Mouse (Mus musculus) E14TG2a.4 (cell line): ENCODE results near the gene Pole3.

Source experiments
- H3K27me3 ChIP-seq: 2 replicates; pipeline ENCODE4 v1.6.1; 2014; ENCODE audit warnings: low read length, control low read depth; ENCODE audit not compliant: insufficient read depth
- H3K36me3 ChIP-seq: 2 replicates; pipeline ENCODE4 v1.6.1; 2014; ENCODE audit warnings: low read length, control low read depth; ENCODE audit not compliant: insufficient read depth
- H3K4me1 ChIP-seq: replicated peaks from 2 replicates; pipeline ENCODE4 v1.6.1; 2014; ENCODE audit warnings: low read depth, low read length, control low read depth
- H3K4me3 ChIP-seq: replicated peaks from 2 replicates; pipeline ENCODE4 v1.5.1; 2014; ENCODE audit warnings: mild to moderate bottlenecking, low read length
- H3K9me3 ChIP-seq: 2 replicates; pipeline ENCODE4 v1.6.1; 2014; ENCODE audit warnings: low read length, control low read depth
- CTCF ChIP-seq: conservative IDR thresholded peaks from 2 replicates; pipeline ENCODE4 v1.5.1; 2014; ENCODE audit warnings: low read length
- NANOG ChIP-seq: IDR thresholded peaks from 2 replicates; pipeline ENCODE4 v1.6.1; 2014; ENCODE audit warnings: borderline replicate concordance, low read length, mixed read lengths
- POU5F1 ChIP-seq: IDR thresholded peaks from 2 replicates; pipeline ENCODE4 v1.6.1; 2014; ENCODE audit warnings: low read length, borderline replicate concordance

Gene Pole3

GRCm38 (mm10) chr4:62503374-62503970 is 21.4 kb downstream of the Pole3 start, which contains the start of gene Hdhd3:
Gene Hdhd3 (minus strand): TSS chr4:62503467.
- peaks cover 10% of the 10 kb centered on the region for H3K36me3 ChIP-seq
- no peak for TF ChIP-seq CTCF
- no peak for TF ChIP-seq NANOG
- no peak for TF ChIP-seq POU5F1
- no peaks in the 10 kb centered on the region for H3K9me3 ChIP-seq
- H3K4me1 ChIP-seq: peaks cover 27% of the 10 kb centered on the region
- peaks cover 16% of the 10 kb centered on the region for H3K27me3 ChIP-seq
- peak within 1 kb of the TSS; percentile 89 for H3K4me3 ChIP-seq

GRCm38 (mm10) chr4:62502969-62503368 is 21.9 kb downstream of the Pole3 start:
- peaks cover 5% of the 10 kb centered on the region for H3K36me3 ChIP-seq

GRCm38 (mm10) chr4:62501964-62502732 is 22.7 kb downstream of the Pole3 start:
- Histone ChIP-seq H3K4me1 (peaks cover 27% of the 10 kb centered on the region), H3K27me3 (peaks cover 16% of the 10 kb centered on the region), H3K36me3 (0 out of 2 replicates have a peak, but pooled peaks cover 6% of the 10 kb centered on the region), H3K9me3 (no peaks in the 10 kb centered on the region), H3K4me3 (peak overlapping the region; percentile 89)
- TF ChIP-seq CTCF: no peak
- no peak for TF ChIP-seq POU5F1
- TF ChIP-seq NANOG: no peak

More at GRCm38 (mm10) chr4:62502969-62503368, 21.9 kb downstream of the Pole3 start:
- Histone ChIP-seq H3K4me1 (peaks cover 27% of the 10 kb centered on the region), H3K9me3 (no peaks in the 10 kb centered on the region), H3K27me3 (peaks cover 16% of the 10 kb centered on the region), H3K4me3 (peak overlapping the region; percentile 89; the same call in 1 of the 2 replicates)
- TF ChIP-seq NANOG (no peak), POU5F1 (no peak), CTCF (no peak)

- H3K4me3 ChIP-seq: peak overlapping the region; percentile 89
- H3K4me1 ChIP-seq: peaks cover 27% of the 10 kb centered on the region
- H3K27me3 ChIP-seq: peaks cover 16% of the 10 kb centered on the region
- no peak for TF ChIP-seq CTCF
- no peak for TF ChIP-seq POU5F1
- TF ChIP-seq NANOG: no peak
- H3K36me3 ChIP-seq: peaks cover 12% of the 10 kb centered on the region
- H3K9me3 ChIP-seq: no peaks in the 10 kb centered on the region
These were observed 23.3 kb downstream of the Pole3 start for GRCm38 (mm10) chr4:62501534-62501933.

GRCm38 (mm10) chr4:62500799-62501198 is 24.1 kb downstream of the Pole3 start:
- Histone ChIP-seq H3K27me3 (peaks cover 16% of the 10 kb centered on the region), H3K9me3 (no peaks in the 10 kb centered on the region)
- TF ChIP-seq NANOG: no peak
- TF ChIP-seq POU5F1: no peak
- TF ChIP-seq CTCF: no peak

GRCm38 (mm10) chr4:62496815-62497214 is 28.1 kb downstream of the Pole3 start:
- Histone ChIP-seq H3K27me3 (peaks cover 15% of the 10 kb centered on the region), H3K9me3 (no peaks in the 10 kb centered on the region)
- TF ChIP-seq CTCF (no peak), NANOG (no peak)

More at GRCm38 (mm10) chr4:62500799-62501198, 24.1 kb downstream of the Pole3 start:
- Histone ChIP-seq H3K4me1 (peaks cover 27% of the 10 kb centered on the region), H3K36me3 (peaks cover 19% of the 10 kb centered on the region), H3K4me3 (no peak overlapping the region)

GRCm38 (mm10) chr4:62495946-62496345 is 28.9 kb downstream of the Pole3 start:
- H3K9me3 ChIP-seq: no peaks in the 10 kb centered on the region
- peaks cover 12% of the 10 kb centered on the region for H3K4me1 ChIP-seq
- TF ChIP-seq NANOG: no peak
- TF ChIP-seq POU5F1: no peak
- TF ChIP-seq CTCF: no peak
- H3K36me3 ChIP-seq: peaks cover 20% of the 10 kb centered on the region
- H3K27me3 ChIP-seq: peaks cover 12% of the 10 kb centered on the region
- H3K4me3 ChIP-seq: no peak overlapping the region

More at GRCm38 (mm10) chr4:62496815-62497214, 28.1 kb downstream of the Pole3 start:
- H3K4me3 ChIP-seq: no peak overlapping the region
- H3K4me1 ChIP-seq: peaks cover 17% of the 10 kb centered on the region
- peaks cover 20% of the 10 kb centered on the region for H3K36me3 ChIP-seq

GRCm38 (mm10) chr4:62494230-62494629 is 30.6 kb downstream of the Pole3 start:
- no peaks in the 10 kb centered on the region for H3K27me3 ChIP-seq
- TF ChIP-seq CTCF (no peak), POU5F1 (no peak), NANOG (no peak)
- H3K4me1 ChIP-seq: peaks cover 4% of the 10 kb centered on the region
- peaks cover 20% of the 10 kb centered on the region for H3K36me3 ChIP-seq
- no peaks in the 10 kb centered on the region for H3K9me3 ChIP-seq
- H3K4me3 ChIP-seq: no peak overlapping the region
